Mouse (Mus musculus): ENCODE results near the gene Obsl1. TPM values are rescaled to one million over a fixed set of nuclear protein-coding genes. Genes with fewer than 3 reads are reported as not detected.

Obsl1 gene
- total and polyA plus RNA-seq, 3 experiments, result 0.08 to 1.2 TPM; not detected in 1

DNA sequence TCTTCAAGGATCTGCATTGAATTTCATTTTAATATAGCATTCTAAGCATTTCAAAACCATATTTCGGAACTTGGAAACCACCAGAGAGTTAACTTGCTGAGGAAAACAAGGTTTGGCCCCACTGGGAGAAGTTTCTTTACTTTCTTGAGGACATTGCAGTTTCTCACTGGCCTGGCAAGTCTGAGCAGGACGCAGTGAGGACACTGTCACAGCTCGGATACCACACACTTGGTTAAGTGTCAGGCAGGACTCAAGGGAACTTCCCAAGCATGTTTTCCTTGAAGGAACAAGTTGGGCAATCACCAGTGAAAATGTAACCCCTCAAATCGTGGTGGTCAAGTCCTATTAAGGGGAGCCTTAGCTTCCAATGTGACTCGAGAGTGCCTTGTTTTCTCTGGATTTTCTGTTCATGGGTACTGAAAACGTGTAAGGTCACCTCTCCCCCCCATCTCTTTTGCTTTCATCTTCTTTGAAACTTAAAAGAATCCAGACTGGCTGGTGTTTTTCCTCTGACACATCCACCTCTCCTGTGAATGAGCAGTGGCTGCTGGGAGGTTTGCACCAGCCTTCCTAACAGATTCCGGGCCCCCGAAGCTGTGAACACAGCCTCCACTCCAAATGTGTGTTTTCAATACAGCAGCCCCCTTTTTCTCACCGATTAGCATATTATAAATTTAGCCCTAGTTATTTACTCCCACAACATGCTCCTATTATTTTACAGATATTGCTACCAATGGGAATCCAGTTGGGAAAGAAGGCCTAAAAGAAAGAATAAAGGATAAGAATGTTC is 1.8 kb downstream of the Obsl1 start:
- no peak for DNase-seq (ENCODE audit: low read depth, low spot score)
- Histone ChIP-seq H3K9me3 (replicated peaks; ENCODE audit: insufficient read depth, low read length) (no peaks in the 10 kb centered on the region), H3K36me3 (ENCODE audit: control insufficient read depth in 1 of 2, insufficient read depth in 2 of 2, low read length in 2 of 2) (no peaks in the 10 kb centered on the region), H3K9ac (ENCODE audit: control insufficient read depth, low read depth, low read length, poor library complexity, severe bottlenecking) (no peak overlapping the region), H3K27ac (ENCODE audit: control insufficient read depth, low read depth, low read length) (no peak overlapping the region), H3K4me3 (ENCODE audit: control insufficient read depth in 1 of 2, insufficient read depth in 1 of 2, low read depth in 2 of 2, low read length in 2 of 2) (no peak overlapping the region), H3K27me3 (ENCODE audit: control insufficient read depth in 1 of 2, insufficient read depth in 2 of 2, low read length in 2 of 2) (no peaks in the 10 kb centered on the region), H3K79me2 (ENCODE audit: control insufficient read depth, insufficient read depth, low read length, poor library complexity) (no peaks in the 10 kb centered on the region), H3K4me1 (ENCODE audit: control insufficient read depth in 1 of 2, insufficient read depth in 2 of 2, low read length in 2 of 2) (no peaks in the 10 kb centered on the region)
- TF ChIP-seq CHD1 (IDR thresholded peaks at IDR 0.05; ENCODE audit: low read depth, low read length), result no peak
- no peak for TF ChIP-seq MYC (IDR thresholded peaks at IDR 0.05; ENCODE audit: low read depth, low read length)
- TF ChIP-seq MAX (IDR thresholded peaks at IDR 0.05; ENCODE audit: low read length), result no peak
- no peak for TF ChIP-seq MEF2A (IDR thresholded peaks at IDR 0.05; ENCODE audit: extremely low read depth, insufficient replicate concordance, low read depth, low read length, poor library complexity, severe bottlenecking)
- TF ChIP-seq ZKSCAN1 (IDR thresholded peaks at IDR 0.05; ENCODE audit: low read depth, low read length), result no peak
- TF ChIP-seq E2F4 (IDR thresholded peaks at IDR 0.05; ENCODE audit: borderline replicate concordance, low read depth, low read length), result no peak
- no peak for TF ChIP-seq ZMIZ1 (IDR thresholded peaks at IDR 0.05; ENCODE audit: low read depth, low read length)
- TF ChIP-seq ZC3H11A (IDR thresholded peaks at IDR 0.05; ENCODE audit: low read depth, low read length), result no peak
- no peak for TF ChIP-seq MYB (IDR thresholded peaks at IDR 0.05; ENCODE audit: low read depth, low read length)
- no peak for TF ChIP-seq USF1 (IDR thresholded peaks at IDR 0.05; ENCODE audit: low read depth, low read length)
- TF ChIP-seq MAZ (IDR thresholded peaks at IDR 0.05; ENCODE audit: low read depth, low read length), result no peak
- no peak for TF ChIP-seq MAFK (IDR thresholded peaks at IDR 0.05; ENCODE audit: borderline replicate concordance, low read depth, low read length)
- TF ChIP-seq CHD2 (IDR thresholded peaks at IDR 0.05; ENCODE audit: low read length), result no peak
- no peak for TF ChIP-seq SIN3A (IDR thresholded peaks at IDR 0.05; ENCODE audit: low read length)
- TF ChIP-seq GABPA (IDR thresholded peaks at IDR 0.05; ENCODE audit: low read depth, low read length), result no peak
- TF ChIP-seq NRF1 (IDR thresholded peaks at IDR 0.05; ENCODE audit: insufficient read depth, low read depth, low read length, poor library complexity, severe bottlenecking), result no peak
- TF ChIP-seq RCOR1 (IDR thresholded peaks at IDR 0.05; ENCODE audit: low read depth, low read length), result no peak

DNA sequence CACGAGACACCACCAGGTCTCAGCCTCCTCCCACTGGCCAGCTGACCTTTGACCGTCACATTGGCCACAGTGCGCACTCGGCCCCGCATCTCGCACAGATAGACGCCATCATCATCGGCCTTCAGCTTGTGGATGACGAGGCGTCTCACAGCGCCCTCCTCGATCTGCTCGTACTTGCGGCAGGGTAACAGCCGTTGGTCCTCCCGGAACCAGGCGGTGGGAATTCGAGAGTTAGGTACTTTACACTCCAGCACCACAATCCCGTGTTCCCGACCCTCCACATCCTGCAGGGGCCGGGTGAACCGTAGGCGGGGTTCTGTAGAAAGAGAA is 2.6 kb downstream of the Obsl1 start:
- no peak for DNase-seq (ENCODE audit: low read depth, low spot score)
- Histone ChIP-seq H3K27ac (ENCODE audit: control insufficient read depth, low read depth, low read length) (no peak overlapping the region), H3K9ac (ENCODE audit: control insufficient read depth, low read depth, low read length, poor library complexity, severe bottlenecking) (no peak overlapping the region), H3K9me3 (replicated peaks; ENCODE audit: insufficient read depth, low read length) (no peaks in the 10 kb centered on the region), H3K4me1 (ENCODE audit: control insufficient read depth in 1 of 2, insufficient read depth in 2 of 2, low read length in 2 of 2) (no peaks in the 10 kb centered on the region), H3K79me2 (ENCODE audit: control insufficient read depth, insufficient read depth, low read length, poor library complexity) (no peaks in the 10 kb centered on the region), H3K27me3 (ENCODE audit: control insufficient read depth in 1 of 2, insufficient read depth in 2 of 2, low read length in 2 of 2) (no peaks in the 10 kb centered on the region), H3K36me3 (ENCODE audit: control insufficient read depth in 1 of 2, insufficient read depth in 2 of 2, low read length in 2 of 2) (no peaks in the 10 kb centered on the region), H3K4me3 (ENCODE audit: control insufficient read depth in 1 of 2, insufficient read depth in 1 of 2, low read depth in 2 of 2, low read length in 2 of 2) (no peak overlapping the region)
- no peak for TF ChIP-seq ZNF384 (IDR thresholded peaks at IDR 0.05; ENCODE audit: low read depth, low read length)
- no peak for TF ChIP-seq MAZ (IDR thresholded peaks at IDR 0.05; ENCODE audit: low read depth, low read length)
- no peak for TF ChIP-seq RCOR1 (IDR thresholded peaks at IDR 0.05; ENCODE audit: low read depth, low read length)
- no peak for TF ChIP-seq CTCF (IDR thresholded peaks at IDR 0.05 in 2 of 3, conservative IDR thresholded peaks at IDR 0.05 in 1 of 3; ENCODE audit: control insufficient read depth in 1 of 3, insufficient read depth in 1 of 3, low read depth in 2 of 3, low read length in 3 of 3, poor library complexity in 1 of 3, severe bottlenecking in 1 of 3)
- no peak for TF ChIP-seq ZKSCAN1 (IDR thresholded peaks at IDR 0.05; ENCODE audit: low read depth, low read length)
- no peak for TF ChIP-seq USF1 (IDR thresholded peaks at IDR 0.05; ENCODE audit: low read depth, low read length)
- TF ChIP-seq RAD21 (IDR thresholded peaks at IDR 0.05; ENCODE audit: low read depth, low read length), result no peak
- TF ChIP-seq NRF1 (IDR thresholded peaks at IDR 0.05; ENCODE audit: insufficient read depth, low read depth, low read length, poor library complexity, severe bottlenecking), result no peak
- TF ChIP-seq SMC3 (IDR thresholded peaks at IDR 0.05; ENCODE audit: low read depth, low read length), result no peak
- TF ChIP-seq ETS1 (IDR thresholded peaks at IDR 0.05; ENCODE audit: low read depth, low read length), result no peak
- TF ChIP-seq KAT2A (conservative IDR thresholded peaks at IDR 0.05; ENCODE audit: low read depth, low read length), result no peak
- TF ChIP-seq CHD2 (IDR thresholded peaks at IDR 0.05; ENCODE audit: low read length), result no peak

Data from MEL (cell line).